30 mouse cellular contexts compared by ENCODE assay signal in the genomic region with DNA sequence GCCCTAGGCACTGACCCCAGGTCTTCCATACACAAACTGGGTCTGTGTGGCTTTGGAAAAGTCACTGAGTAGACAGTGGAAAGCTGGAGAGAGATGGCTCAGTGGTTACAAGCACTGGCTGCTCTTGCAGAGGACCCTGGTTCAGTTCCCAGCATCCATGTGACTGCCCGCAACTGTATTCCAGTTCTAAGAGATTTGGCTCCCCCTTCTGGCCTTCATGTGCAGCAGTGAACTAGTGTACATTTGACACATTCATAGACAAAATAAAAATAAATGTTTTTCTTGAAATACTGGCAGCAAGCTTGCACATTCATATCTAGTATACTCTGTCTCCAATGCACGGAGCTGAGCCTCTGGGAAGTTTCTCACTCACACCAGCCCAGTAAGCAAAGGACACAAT. TPM values are rescaled to one million over a fixed set of nuclear protein-coding genes. Genes with fewer than 3 reads are reported as not detected.
DNase-seq lines count a peak whose midpoint lies in the region; ATAC-seq and TF ChIP-seq lines count a peak whose summit lies in the region.
"Had no signal": no experiment of that assay in that cellular context is flagged by ENCODE, and none has a peak within 500 bp of the region (broad histone marks: within the 10 kb centered on the region; RNA-seq: fewer than 3 reads in every experiment).

No protein-coding gene starts in this region.

- no peak for DNase-seq in heart, adult 2 months
- no peak for DNase-seq in heart, postnatal 10 days
- no peak for DNase-seq in lung, embryonic 14.5 days
- DNase-seq in lung, adult 2 months = no peak
- DNase-seq in ES-CJ7 (ENCODE audit: low read depth, low spot score) = peak; percentile 59
- no peak for DNase-seq in MN1 (ENCODE audit: low spot score)
- DNase-seq: adrenal gland, postnatal 14 days; cerebellum, adult 2 months; cerebellum, postnatal 25 days; embryo, embryonic 11 days; heart, adult 11 months; heart, postnatal 14 days; kidney, adult 9 months; kidney, postnatal 36 days; left cerebral cortex, postnatal 4 days; lung, postnatal 4 days; thymus, adult 18-20 months; thymus, postnatal 36 days had no signal

- H3K4me1 ChIP-seq in heart, adult 2 months (ENCODE audit: control insufficient read depth, insufficient read depth, low read length) = no peaks in the 10 kb centered on the region
- no peaks in the 10 kb centered on the region for H3K4me1 ChIP-seq in lung, embryonic 14.5 days (ENCODE audit: insufficient read depth)
- H3K4me1 ChIP-seq in lung, adult 2 months (ENCODE audit: control insufficient read depth, insufficient read depth, low read length) = no peaks in the 10 kb centered on the region
- H3K4me1 ChIP-seq: embryonic facial prominence, embryonic 13.5 days; heart, embryonic 12.5 days; hindbrain, embryonic 12.5 days; midbrain, embryonic 15.5 days; stomach, embryonic 15.5 days had no signal

- no peak overlapping the region for H3K4me3 ChIP-seq in heart, adult 2 months
- H3K4me3 ChIP-seq in lung, embryonic 14.5 days (ENCODE audit: low read depth, low read length) = no peak overlapping the region
- H3K4me3 ChIP-seq in lung, adult 2 months (replicated peaks; ENCODE audit: extremely low read depth, low read depth, low read length) = no peak overlapping the region
- H3K4me3 ChIP-seq: embryonic facial prominence, embryonic 13.5 days; erythroblast, embryonic 14.5 days; forebrain, embryonic 13.5 days; heart, embryonic 12.5 days; hindbrain, embryonic 12.5 days; limb, embryonic 15.5 days; midbrain, embryonic 15.5 days; stomach, embryonic 15.5 days had no signal

- intact Hi-C loops in heart, adult 2 months (cut with DNase I) = no loop called here
- intact Hi-C loops in heart, postnatal 10 days (cut with DNase I) = no loop called here

- no peaks in the 10 kb centered on the region for H3K9me3 ChIP-seq in lung, embryonic 14.5 days (ENCODE audit: low read depth, low read length)
- H3K9me3 ChIP-seq: embryonic facial prominence, embryonic 13.5 days; hindbrain, embryonic 12.5 days; limb, embryonic 15.5 days; midbrain, embryonic 15.5 days; stomach, embryonic 15.5 days had no signal

- TF ChIP-seq EP300 in heart, adult 2 months (IDR thresholded peaks at IDR 0.05; ENCODE audit: insufficient read depth, low read depth, low read length) = no peak

- WGBS in heart, adult 2 months = 86% methylated on average over 2 of the region's 2 CpGs
- WGBS in lung, embryonic 14.5 days = 89% methylated on average over 2 of the region's 2 CpGs
- WGBS in lung, adult 2 months = 83% methylated on average over 2 of the region's 2 CpGs

- no peak overlapping the region for H3K27ac ChIP-seq in heart, adult 2 months
- H3K27ac ChIP-seq in lung, embryonic 14.5 days (ENCODE audit: low read depth) = no peak overlapping the region
- H3K27ac ChIP-seq: embryonic facial prominence, embryonic 13.5 days; forebrain, embryonic 13.5 days; hindbrain, embryonic 12.5 days; limb, embryonic 15.5 days; liver, embryonic 14.5 days; midbrain, embryonic 15.5 days; stomach, embryonic 15.5 days had no signal

- ATAC-seq in lung, embryonic 14.5 days (ENCODE audit: insufficient read depth) = no peak
- ATAC-seq in monocyte, adult 5-6 weeks (replicated peaks; ENCODE audit: insufficient number of reproducible peaks, low FRiP score, low TSS enrichment, poor library complexity, severe bottlenecking) = no peak
- ATAC-seq: forebrain, embryonic 13.5 days; inflammation-experienced regulatory T-cells, adult 6 months; midbrain, embryonic 15.5 days had no signal

- no peaks in the 10 kb centered on the region for H3K27me3 ChIP-seq in heart, adult 2 months (ENCODE audit: control insufficient read depth, insufficient read depth, low read length)
- no peaks in the 10 kb centered on the region for H3K27me3 ChIP-seq in lung, embryonic 14.5 days (ENCODE audit: insufficient read depth, low read length)
- H3K27me3 ChIP-seq: embryonic facial prominence, embryonic 13.5 days; forebrain, embryonic 13.5 days; midbrain, embryonic 15.5 days; stomach, embryonic 15.5 days had no signal

- peak; percentile 25; the same call in 1 of the 2 replicates for TF ChIP-seq CTCF in heart, adult 2 months (IDR thresholded peaks at IDR 0.05)
- TF ChIP-seq CTCF in lung, embryonic 14.5 days (IDR thresholded peaks at IDR 0.05; ENCODE audit: low read depth) = 0 out of 2 replicates have a peak, but pooled peaks have one; percentile 14
- TF ChIP-seq CTCF in lung, adult 2 months (IDR thresholded peaks at IDR 0.05; ENCODE audit: insufficient read depth, low read length) = no peak

- H3K79me2 ChIP-seq in heart, adult 2 months (replicated peaks; ENCODE audit: control insufficient read depth, insufficient read depth, low read length) = no peaks in the 10 kb centered on the region

- no peak for TF ChIP-seq POLR2A in heart, adult 2 months (IDR thresholded peaks at IDR 0.05; ENCODE audit: insufficient read depth, low read depth, low read length)
- no peak for TF ChIP-seq POLR2A in lung, adult 2 months (IDR thresholded peaks at IDR 0.05; ENCODE audit: borderline replicate concordance, extremely low read depth, low read depth, low read length)

- no peak overlapping the region for H3K4me2 ChIP-seq in lung, embryonic 14.5 days
- H3K4me2 ChIP-seq: embryonic facial prominence, embryonic 13.5 days; forebrain, embryonic 13.5 days; heart, embryonic 12.5 days; hindbrain, embryonic 12.5 days; limb, embryonic 15.5 days; midbrain, embryonic 15.5 days; stomach, embryonic 15.5 days had no signal

- no peaks in the 10 kb centered on the region for H3K36me3 ChIP-seq in heart, adult 2 months (ENCODE audit: control insufficient read depth, insufficient read depth, low read length)
- no peaks in the 10 kb centered on the region for H3K36me3 ChIP-seq in lung, embryonic 14.5 days (ENCODE audit: insufficient read depth)
- H3K36me3 ChIP-seq: embryonic facial prominence, embryonic 13.5 days; G1E; heart, embryonic 12.5 days; hindbrain, embryonic 12.5 days; limb, embryonic 15.5 days; midbrain, embryonic 15.5 days; stomach, embryonic 15.5 days had no signal

- H3K9ac ChIP-seq in heart, adult 2 months (ENCODE audit: low read depth, low read length) = no peak overlapping the region
- H3K9ac ChIP-seq in lung, embryonic 14.5 days = no peak overlapping the region
- H3K9ac ChIP-seq: embryonic facial prominence, embryonic 13.5 days; forebrain, embryonic 13.5 days; heart, embryonic 12.5 days; hindbrain, embryonic 12.5 days; limb, embryonic 15.5 days; liver, embryonic 14.5 days; midbrain, embryonic 15.5 days; stomach, embryonic 15.5 days had no signal

RNA-seq across cellular contexts. Expression of gene Fbxo21, which starts 48.0 kb away (rescaled TPM):
- 10 to 100 TPM; 34.1 to 37.8 TPM for total RNA-seq in heart, adult 2 months (2021)
- polyA plus RNA-seq in heart, adult 2 months (2012; rRNA removed) = 33.6 and 38.5 TPM in 2 replicates
- 10 to 100 TPM; 47.4 to 55.5 TPM for total RNA-seq in heart, postnatal 10 days (2021)
- polyA plus RNA-seq in lung, embryonic 14.5 days (2014; fragmentation: Nextera tagmentation; extraction: Ambion mirVana) = 61.5 and 64.3 TPM in 2 replicates
- polyA plus RNA-seq in lung, adult 2 months (2012; rRNA removed) = 31.9 and 33.9 TPM in 2 replicates
- total RNA-seq in monocyte, adult 5-6 weeks (2017) = 7.4 to 11.1 TPM (median 10.7 TPM) in 3 replicates
